Mouse (Mus musculus) embryo, embryonic 11.5 days (tissue): ENCODE measurements around the gene Usp44.
"Not testable (repeated sequence)": the region's sequence is repeated elsewhere in the genome, so short reads cannot be mapped to it uniquely, and the experiment has no call there.

ENCODE experiments used
- DNase-seq: peaks from one replicate; pipeline ENCODE4 v3.0.0-alpha.2; 2012; ENCODE audit warnings: low read depth, low spot score

Gene Usp44

GRCm38 (mm10) chr10:93830931-93831729, at the start of gene Usp44:
TSS of gene Usp44 (plus strand) at chr10:93831555.
- no peak for DNase-seq

- no peak for DNase-seq
Observed at GRCm38 (mm10) chr10:93783216-93784013, 47.9 kb upstream of the Usp44 start.

GRCm38 (mm10) chr10:93799711-93800362, 31.5 kb upstream of the Usp44 start:
- DNase-seq: no peak

- no peak for DNase-seq
Observed at GRCm38 (mm10) chr10:93800363-93800722, 31.0 kb upstream of the Usp44 start.

GRCm38 (mm10) chr10:93800895-93801294, 30.5 kb upstream of the Usp44 start:
- DNase-seq: no peak

GRCm38 (mm10) chr10:93803199-93803598, 28.2 kb upstream of the Usp44 start:
- DNase-seq: no peak

GRCm38 (mm10) chr10:93809438-93809837, 21.9 kb upstream of the Usp44 start:
- not testable (repeated sequence) for DNase-seq

- no peak for DNase-seq
Observed at GRCm38 (mm10) chr10:93810590-93811185, 20.7 kb upstream of the Usp44 start.

- no peak for DNase-seq
Observed at GRCm38 (mm10) chr10:93812098-93812497, 19.3 kb upstream of the Usp44 start.

GRCm38 (mm10) chr10:93812774-93813415, 18.5 kb upstream of the Usp44 start:
- peak; percentile 62 for DNase-seq

- DNase-seq: no peak
Observed at GRCm38 (mm10) chr10:93813755-93814154, 17.6 kb upstream of the Usp44 start.

- DNase-seq: peak; percentile 54
Observed at GRCm38 (mm10) chr10:93818661-93819060, 12.7 kb upstream of the Usp44 start.

GRCm38 (mm10) chr10:93829898-93830831, 1.2 kb upstream of the Usp44 start:
- DNase-seq: no peak

GRCm38 (mm10) chr10:93831730-93832574, 597 bp downstream of the Usp44 start:
- no peak for DNase-seq

- no peak for DNase-seq
Observed at GRCm38 (mm10) chr10:93832811-93833210, 1.5 kb downstream of the Usp44 start.

- DNase-seq: no peak
Observed at GRCm38 (mm10) chr10:93833370-93833698, 2.0 kb downstream of the Usp44 start.

- peak; percentile 71 for DNase-seq
Observed at GRCm38 (mm10) chr10:93833699-93834393, 2.5 kb downstream of the Usp44 start.

- no peak for DNase-seq
Observed at GRCm38 (mm10) chr10:93834394-93834745, 3.0 kb downstream of the Usp44 start.

GRCm38 (mm10) chr10:93835115-93835514, 3.8 kb downstream of the Usp44 start:
- DNase-seq: not testable (repeated sequence)
